Mouse (Mus musculus): ENCODE measurements around the gene Zfp597. TPM values are rescaled to one million over a fixed set of nuclear protein-coding genes. Genes with fewer than 3 reads are reported as not detected.

The Zfp597 gene
- polyA plus RNA-seq, 2 experiments: 2.0 TPM

DNA sequence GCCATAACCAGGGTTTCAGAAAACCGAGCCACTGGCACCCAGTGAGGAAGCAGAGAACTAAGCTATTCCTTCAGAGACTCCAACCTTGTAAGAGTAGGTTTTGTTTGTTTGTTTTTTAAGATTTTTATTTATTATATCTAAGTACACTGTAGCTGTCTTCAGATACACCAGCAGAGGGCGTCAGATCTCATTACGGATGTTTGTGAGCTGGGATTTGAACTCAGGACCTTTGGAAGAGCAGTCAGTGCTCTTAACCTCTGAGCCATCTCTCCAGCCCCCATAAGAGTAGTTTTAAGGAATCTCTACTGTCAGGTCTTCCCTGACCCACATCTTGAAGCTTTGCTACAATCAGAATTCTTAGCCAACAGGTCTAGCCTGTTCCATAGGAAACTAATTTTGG, 35.9 kb downstream of the Zfp597 start:
- ATAC-seq (ENCODE audit: insufficient read depth): no peak
- Histone ChIP-seq H3K4me3 (ENCODE audit: insufficient read depth in 1 of 2, low read depth in 2 of 2, low read length in 2 of 2) (no peak overlapping the region), H3K36me3 (replicated peaks; ENCODE audit: control insufficient read depth, insufficient read depth, low read depth) (no peaks in the 10 kb centered on the region), H3K9ac (replicated peaks) (no peak overlapping the region), H3K27ac (no peak overlapping the region), H3K4me1 (replicated peaks; ENCODE audit: control insufficient read depth in 2 of 2, insufficient read depth in 2 of 2, low read length in 1 of 2) (peaks cover 5 to 6% of the 10 kb centered on the region in 2 experiments; a peak in 3 of 4 replicates), H3K9me3 (ENCODE audit: control insufficient read depth, low read length) (no peaks in the 10 kb centered on the region), H3K27me3 (ENCODE audit: control insufficient read depth, insufficient read depth, low read length) (no peaks in the 10 kb centered on the region), H3K4me2 (ENCODE audit: low read depth) (no peak overlapping the region)
- peak; percentile 48 for TF ChIP-seq CTCF (IDR thresholded peaks at IDR 0.05; ENCODE audit: low read depth)
- no peak for TF ChIP-seq EP300 (IDR thresholded peaks at IDR 0.05; ENCODE audit: low read depth)
- 67% methylated on average over 3 of the region's 3 CpGs for WGBS (ENCODE audit: insufficient replicate concordance)
- no peak for DNase-seq (ENCODE audit: low read depth in 3 of 3, low spot score in 3 of 3)

DNA sequence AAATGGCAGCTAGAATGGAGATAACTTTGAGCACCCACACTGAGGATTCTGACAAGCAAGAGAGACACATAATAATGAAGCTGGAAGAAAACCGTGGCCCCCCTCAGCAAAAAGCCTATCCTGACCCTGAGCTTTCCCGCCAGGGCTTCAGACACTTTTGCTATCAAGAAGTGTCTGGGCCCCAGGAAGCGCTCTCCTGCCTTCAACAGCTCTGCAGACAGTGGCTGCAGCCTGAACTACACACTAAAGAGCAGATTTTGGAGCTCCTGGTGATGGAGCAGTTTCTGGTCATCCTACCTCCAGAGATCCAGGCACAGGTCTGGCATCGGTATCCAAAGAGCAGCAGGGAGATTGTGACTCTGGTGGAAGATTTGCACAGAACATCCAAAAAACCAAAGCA, 36.5 kb downstream of the Zfp597 start:
- Histone ChIP-seq H3K4me1 (replicated peaks; ENCODE audit: control insufficient read depth in 2 of 2, insufficient read depth in 2 of 2, low read length in 1 of 2) (peaks cover 5 to 6% of the 10 kb centered on the region in 2 experiments; a peak in 3 of 4 replicates), H3K27me3 (ENCODE audit: control insufficient read depth, insufficient read depth, low read length) (no peaks in the 10 kb centered on the region), H3K36me3 (replicated peaks; ENCODE audit: control insufficient read depth, insufficient read depth, low read depth) (no peaks in the 10 kb centered on the region), H3K4me3 (ENCODE audit: insufficient read depth in 1 of 2, low read depth in 2 of 2, low read length in 2 of 2) (peak overlapping the region in 1 of 2 experiments; percentile 78; a peak in 2 of 4 replicates), H3K9ac (replicated peaks) (peak overlapping the region; percentile 79; the same call in 1 of the 2 replicates), H3K27ac (no peak overlapping the region), H3K9me3 (ENCODE audit: control insufficient read depth, low read length) (no peaks in the 10 kb centered on the region), H3K4me2 (ENCODE audit: low read depth) (peak overlapping the region; percentile 85)
- ATAC-seq (ENCODE audit: insufficient read depth): no peak
- TF ChIP-seq CTCF (IDR thresholded peaks at IDR 0.05; ENCODE audit: low read depth): no peak
- no peak for TF ChIP-seq EP300 (IDR thresholded peaks at IDR 0.05; ENCODE audit: low read depth)
- no peak for DNase-seq (ENCODE audit: low read depth in 3 of 3, low spot score in 3 of 3)
- WGBS (ENCODE audit: insufficient replicate concordance): 67% methylated on average over 4 of the region's 4 CpGs

DNA sequence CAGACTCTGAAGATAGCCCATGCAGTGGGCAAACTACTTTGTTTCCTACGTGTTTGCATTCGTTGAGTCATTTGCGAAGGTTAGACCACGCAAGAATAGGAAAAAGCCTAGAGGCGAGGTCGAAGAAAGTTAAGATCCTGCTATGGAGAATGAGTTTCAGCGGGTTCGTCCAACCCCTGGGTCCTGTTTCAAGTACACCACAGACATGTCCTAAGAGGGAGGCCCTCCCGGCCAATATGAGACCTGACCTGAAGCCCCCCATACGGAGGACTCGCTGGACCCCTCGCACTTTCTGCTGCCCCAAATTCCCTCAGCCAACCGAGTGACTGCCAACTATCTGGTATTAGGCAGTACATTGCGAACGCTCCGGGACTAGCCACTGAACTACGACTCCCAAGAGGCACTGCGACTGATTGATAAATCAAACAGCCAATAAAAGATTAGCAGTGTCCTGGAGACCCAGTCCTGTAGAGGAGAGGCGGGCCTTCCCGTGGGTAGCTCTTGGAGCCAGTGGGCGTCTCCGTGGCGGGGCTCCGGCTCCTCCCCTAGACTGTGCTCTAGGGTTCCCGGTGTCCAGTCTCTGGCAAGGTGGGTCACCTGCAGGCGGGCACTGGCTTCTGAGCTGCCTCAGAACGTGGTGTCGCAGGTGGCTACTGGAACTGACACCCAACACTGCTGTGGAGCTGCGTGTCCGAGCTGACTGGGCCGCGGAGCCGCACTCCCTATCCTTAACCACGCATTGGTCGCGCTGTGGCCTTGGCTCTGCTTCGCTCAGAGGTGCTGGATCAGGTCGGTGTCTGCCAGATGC, 37.4 kb downstream of the Zfp597 start, which contains the start of gene Zfp174:
Gene Zfp174, plus strand, starts transcription at position 558 of the 808 bp plus-strand sequence.
- TF ChIP-seq EP300 (IDR thresholded peaks at IDR 0.05; ENCODE audit: low read depth): no peak
- TF ChIP-seq CTCF (IDR thresholded peaks at IDR 0.05; ENCODE audit: low read depth): peak; percentile 23; the same call in 1 of the 2 replicates
- ATAC-seq (ENCODE audit: insufficient read depth) (peak; percentile 99), DNase-seq (ENCODE audit: low read depth in 3 of 3, low spot score in 3 of 3) (peak; percentile 92 to 94 (median 94))
- peak within 1 kb of the TSS; percentile 85 for H3K4me2 ChIP-seq (ENCODE audit: low read depth)
- H3K27me3 ChIP-seq (ENCODE audit: control insufficient read depth, insufficient read depth, low read length): no peaks in the 10 kb centered on the region
- no peaks in the 10 kb centered on the region for H3K36me3 ChIP-seq (replicated peaks; ENCODE audit: control insufficient read depth, insufficient read depth, low read depth)
- H3K27ac ChIP-seq: no peak within 1 kb of the TSS
- H3K4me1 ChIP-seq (replicated peaks; ENCODE audit: control insufficient read depth in 2 of 2, insufficient read depth in 2 of 2, low read length in 1 of 2): peaks cover 5 to 6% of the 10 kb centered on the region in 2 experiments; a peak in 3 of 4 replicates
- WGBS (ENCODE audit: insufficient replicate concordance): 2% methylated on average over 38 of the region's 38 CpGs
- H3K9ac ChIP-seq (replicated peaks): peak within 1 kb of the TSS; percentile 79
- peak within 1 kb of the TSS; percentile 67 to 78 for H3K4me3 ChIP-seq (ENCODE audit: insufficient read depth in 1 of 2, low read depth in 2 of 2, low read length in 2 of 2)
- no peaks in the 10 kb centered on the region for H3K9me3 ChIP-seq (ENCODE audit: control insufficient read depth, low read length)

DNA sequence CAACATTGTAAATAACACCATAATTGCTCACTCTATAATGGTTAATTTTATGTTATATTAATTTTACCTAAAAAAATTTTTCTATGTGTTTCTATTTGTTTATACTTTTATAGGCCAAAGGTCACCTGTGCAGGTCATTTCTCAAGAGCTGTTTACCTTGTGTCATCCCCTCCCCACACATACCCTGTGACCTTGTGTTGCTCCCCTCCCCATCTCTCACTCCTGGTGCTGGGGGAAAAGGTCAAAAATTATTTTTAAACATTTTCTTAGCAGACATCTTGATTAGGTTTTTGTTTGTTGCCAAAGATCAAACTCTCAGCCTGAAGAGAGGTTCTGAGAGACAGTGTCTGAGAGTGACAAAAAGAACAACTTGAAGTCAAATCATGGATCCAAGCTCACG, 40.6 kb downstream of the Zfp597 start:
- Histone ChIP-seq H3K4me1 (replicated peaks; ENCODE audit: control insufficient read depth in 2 of 2, insufficient read depth in 2 of 2, low read length in 1 of 2) (peaks cover 5 to 6% of the 10 kb centered on the region in 2 experiments; a peak in 3 of 4 replicates), H3K4me3 (ENCODE audit: insufficient read depth in 1 of 2, low read depth in 2 of 2, low read length in 2 of 2) (no peak overlapping the region), H3K36me3 (replicated peaks; ENCODE audit: control insufficient read depth, insufficient read depth, low read depth) (no peaks in the 10 kb centered on the region), H3K27me3 (ENCODE audit: control insufficient read depth, insufficient read depth, low read length) (no peaks in the 10 kb centered on the region), H3K9ac (replicated peaks) (no peak overlapping the region), H3K9me3 (ENCODE audit: control insufficient read depth, low read length) (no peaks in the 10 kb centered on the region), H3K27ac (no peak overlapping the region), H3K4me2 (ENCODE audit: low read depth) (no peak overlapping the region)
- TF ChIP-seq CTCF (IDR thresholded peaks at IDR 0.05; ENCODE audit: low read depth): no peak
- WGBS (ENCODE audit: insufficient replicate concordance): 62% methylated on average over 1 of the region's 1 CpGs
- DNase-seq (ENCODE audit: low read depth in 3 of 3, low spot score in 3 of 3): no peak
- ATAC-seq (ENCODE audit: insufficient read depth): no peak

DNA sequence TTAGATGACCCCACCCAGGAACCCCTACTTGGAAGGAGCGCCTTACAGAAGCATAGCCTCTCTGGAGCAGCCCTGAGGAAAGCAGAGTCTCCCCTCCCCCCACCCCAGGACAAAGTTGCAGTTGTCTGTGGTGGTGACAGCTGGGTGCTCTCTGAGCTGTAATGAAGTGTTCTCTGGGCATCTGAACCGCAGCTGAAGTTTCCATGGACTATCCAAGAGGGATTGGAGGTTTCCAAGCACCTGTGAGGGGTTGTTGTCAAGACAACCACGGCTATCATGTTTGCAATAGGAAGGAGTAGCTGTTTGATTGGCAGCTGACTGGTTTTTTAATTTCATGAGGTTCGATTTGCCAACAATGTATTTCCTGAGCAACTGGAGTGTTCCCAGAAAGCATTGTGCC, 41.4 kb downstream of the Zfp597 start:
- no peak for DNase-seq (ENCODE audit: low read depth in 3 of 3, low spot score in 3 of 3)
- 19% methylated on average over 4 of the region's 4 CpGs for WGBS (ENCODE audit: insufficient replicate concordance)

More for the DNA sequence above, 41.4 kb downstream of the Zfp597 start:
- ATAC-seq (ENCODE audit: insufficient read depth): no peak
- no peak overlapping the region for H3K4me2 ChIP-seq (ENCODE audit: low read depth)
- H3K36me3 ChIP-seq (replicated peaks; ENCODE audit: control insufficient read depth, insufficient read depth, low read depth): no peaks in the 10 kb centered on the region
- H3K9me3 ChIP-seq (ENCODE audit: control insufficient read depth, low read length): no peaks in the 10 kb centered on the region
- no peak overlapping the region for H3K27ac ChIP-seq
- H3K4me3 ChIP-seq (ENCODE audit: insufficient read depth in 1 of 2, low read depth in 2 of 2, low read length in 2 of 2): no peak overlapping the region
- peaks cover 5% of the 10 kb centered on the region in 2 experiments; a peak in 3 of 4 replicates for H3K4me1 ChIP-seq (replicated peaks; ENCODE audit: control insufficient read depth in 2 of 2, insufficient read depth in 2 of 2, low read length in 1 of 2)
- TF ChIP-seq CTCF (IDR thresholded peaks at IDR 0.05; ENCODE audit: low read depth): no peak
- no peak overlapping the region for H3K9ac ChIP-seq (replicated peaks)
- H3K27me3 ChIP-seq (ENCODE audit: control insufficient read depth, insufficient read depth, low read length): no peaks in the 10 kb centered on the region

Measured in liver, embryonic 14.5 days (tissue).